Mouse (Mus musculus): ENCODE measurements at regions not wholly inside any gene's neighbourhood (a gene's known extent, or its start where the extent isn't known, plus 50 kb on each side); places are given as distances from the start of the nearest gene placed in this dataset.
A peak's percentile ranks its signal among the peaks of the same experiment; 100 is the strongest.

DNA sequence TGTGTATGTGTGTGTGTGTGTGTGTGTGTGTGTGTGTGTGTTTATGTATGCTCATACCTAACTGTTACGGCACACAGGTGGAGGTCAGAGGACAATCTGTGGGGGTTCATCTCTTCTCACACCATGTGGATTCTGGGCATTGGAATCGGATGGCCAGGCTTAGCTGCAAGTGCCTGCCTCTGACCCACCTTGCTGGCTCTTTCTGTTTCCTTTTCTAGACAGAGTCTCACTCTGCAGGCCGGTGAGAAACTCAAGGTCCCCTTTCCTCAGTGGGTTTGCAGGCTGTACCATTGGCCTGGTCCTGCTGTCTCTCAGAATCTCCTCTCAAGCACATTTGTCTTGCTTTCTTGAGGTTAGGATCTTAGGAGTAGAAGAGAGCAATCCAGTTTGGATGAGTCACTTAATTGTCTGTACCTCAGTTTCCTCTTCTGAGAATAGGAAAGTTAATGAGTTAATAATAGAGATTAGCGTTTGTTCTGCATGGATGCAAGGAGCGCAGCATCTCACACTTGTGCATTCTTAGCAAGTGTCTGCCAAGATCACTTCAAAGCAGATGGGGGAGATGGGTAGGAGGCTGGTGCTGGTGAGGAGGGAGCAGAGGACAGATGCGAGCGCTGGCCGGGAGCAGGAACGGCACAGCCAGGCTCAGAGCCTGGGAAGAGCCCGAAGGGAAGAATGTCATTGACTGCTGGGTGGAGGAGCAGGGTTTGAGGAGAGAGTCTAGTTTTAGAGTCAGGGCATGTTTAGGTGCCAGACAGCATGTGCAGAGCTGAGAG is 155.2 kb downstream of the Chst1 start:
- DNase-seq: no peak

DNA sequence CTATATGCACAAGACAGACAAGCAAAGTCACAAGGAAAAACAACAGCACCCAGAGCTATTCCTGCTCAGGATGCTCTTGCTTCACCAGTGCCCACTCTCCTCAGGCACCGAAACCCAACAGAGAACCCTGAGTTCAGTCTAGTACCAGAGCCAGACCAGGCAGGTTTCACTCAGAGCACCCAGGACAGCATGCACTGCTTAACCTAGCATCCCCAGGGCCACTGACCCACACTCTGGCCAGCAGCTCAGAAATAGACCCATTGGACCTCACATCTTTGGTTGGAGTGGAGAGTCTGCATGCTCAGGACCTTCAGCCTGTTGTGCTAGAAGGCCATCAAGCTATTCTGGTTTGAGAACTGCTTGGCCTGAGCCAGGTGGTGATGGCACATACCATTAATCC is 157.0 kb downstream of the Chst1 start:
- no peak for DNase-seq

DNA sequence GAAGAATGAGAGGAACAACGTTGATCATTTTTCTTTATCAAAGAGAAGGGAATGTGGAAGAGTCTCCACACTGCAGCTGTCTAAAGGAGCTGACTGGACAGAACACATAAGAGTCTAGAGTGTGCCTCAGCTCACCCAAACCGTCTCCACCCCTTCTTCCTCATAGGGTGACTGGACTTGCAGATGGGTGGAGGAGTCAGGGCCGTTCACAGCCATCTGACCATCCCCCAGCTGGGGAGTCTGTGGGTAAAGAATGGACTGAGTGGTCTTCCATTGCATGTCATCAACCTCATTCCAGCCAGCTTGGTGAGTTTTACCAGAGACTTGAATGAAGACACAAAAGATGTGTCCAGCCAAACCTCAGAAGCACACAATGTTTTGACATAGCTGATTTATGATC is 156.1 kb upstream of the Syt13 start:
- no peak for DNase-seq

DNA sequence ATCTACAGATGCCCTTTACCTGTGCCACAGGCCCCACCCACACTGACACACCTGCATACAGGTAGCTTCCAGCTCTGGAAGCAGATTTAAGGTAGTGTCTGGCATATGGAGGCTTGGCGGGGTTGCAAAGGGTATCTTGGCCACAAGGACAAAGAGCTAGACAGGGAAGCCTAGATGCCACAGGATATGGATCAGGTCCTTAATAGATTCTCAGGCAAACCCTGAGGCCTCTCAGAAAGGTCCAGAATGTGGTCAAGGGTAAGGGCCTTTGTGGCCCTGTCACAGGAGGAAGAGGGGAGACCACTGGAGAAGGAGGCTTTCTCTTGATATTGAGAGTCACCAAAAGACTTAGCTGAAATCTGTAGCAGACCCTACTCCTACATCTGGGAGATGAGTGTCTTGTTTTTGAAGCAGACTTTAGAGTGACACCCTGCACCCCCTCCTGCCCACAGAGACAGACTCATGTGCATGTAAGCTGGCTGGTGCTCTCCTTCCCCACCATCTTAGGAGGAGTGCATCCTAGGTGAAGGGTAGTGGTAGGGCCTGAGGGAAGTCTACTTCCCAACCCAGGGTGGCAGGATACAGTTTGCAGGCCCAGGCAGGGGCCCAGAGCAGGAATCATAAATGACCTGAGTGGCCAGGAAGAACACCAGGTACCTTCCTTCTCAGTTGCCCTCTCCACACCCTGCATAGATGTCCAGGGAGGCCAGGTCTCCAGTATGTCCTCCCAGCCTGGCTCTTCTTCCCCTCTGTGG is 150.8 kb upstream of the Syt13 start:
- no peak for DNase-seq

DNA sequence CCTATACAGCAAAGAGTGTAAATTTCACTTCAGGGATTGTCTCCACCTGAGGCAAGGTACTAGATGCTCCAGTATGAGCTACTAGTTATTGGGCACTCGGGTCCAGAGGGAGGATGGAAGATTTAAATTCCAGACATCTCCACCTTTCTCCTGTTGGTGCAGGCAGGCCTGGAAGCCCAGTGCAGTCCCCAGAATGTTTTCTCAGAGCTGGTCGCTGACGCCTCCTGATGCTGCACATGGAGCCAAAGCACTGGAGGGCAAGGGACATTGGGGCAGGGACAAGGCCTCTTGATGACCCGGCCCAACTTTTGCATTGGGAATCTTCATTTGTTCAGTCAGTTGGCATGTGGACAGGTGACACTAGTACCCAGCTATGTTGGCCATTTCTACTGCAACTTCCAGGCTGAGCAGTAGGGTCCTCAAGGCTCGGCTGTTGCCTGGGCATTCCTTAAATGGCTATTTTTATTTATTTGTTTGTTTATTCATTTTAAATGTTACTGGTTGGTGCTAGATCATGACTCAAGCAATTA is 147.4 kb upstream of the Syt13 start:
- no peak for DNase-seq

DNA sequence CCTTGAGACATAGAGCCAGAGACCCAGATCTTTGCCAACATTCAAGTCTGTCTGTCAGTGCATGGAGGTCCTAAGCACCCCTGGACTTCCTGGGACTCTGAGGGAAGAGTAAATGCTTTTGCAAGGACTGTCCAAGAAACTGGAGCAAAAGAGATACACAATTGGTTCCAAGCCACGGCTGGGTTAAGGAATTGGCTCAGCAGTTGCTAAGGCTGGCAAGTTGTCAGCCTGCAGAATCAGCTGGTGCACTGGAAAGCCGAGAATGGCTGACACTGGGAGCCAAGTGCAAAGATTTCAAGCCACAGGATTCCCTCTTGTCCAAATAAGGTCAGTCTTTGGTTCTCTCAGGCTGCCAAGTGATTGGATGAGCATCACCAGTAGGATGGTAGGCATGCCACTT is 146.8 kb upstream of the Syt13 start:
- peak; percentile 52 to 58 for DNase-seq

DNA sequence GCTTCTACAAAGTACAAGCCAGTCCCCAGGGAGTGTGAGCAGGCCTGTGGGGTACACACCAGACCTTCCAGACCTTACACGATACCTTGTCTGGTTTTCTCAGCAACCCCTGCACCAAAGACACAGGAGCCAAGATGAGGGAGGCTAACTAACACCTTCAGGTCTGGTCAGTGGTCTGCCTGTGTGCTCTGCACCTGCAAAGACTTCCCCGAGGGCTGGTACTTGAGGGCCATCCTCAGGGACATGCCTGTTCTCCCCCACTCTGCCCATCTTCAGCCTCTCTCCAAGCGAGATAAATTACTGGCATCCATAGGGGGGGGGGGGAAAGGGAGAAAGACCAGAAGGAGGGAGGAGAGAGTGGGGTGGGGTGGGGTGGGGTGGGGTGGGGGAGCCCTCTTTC is 145.8 kb upstream of the Syt13 start:
- no peak for DNase-seq

DNA sequence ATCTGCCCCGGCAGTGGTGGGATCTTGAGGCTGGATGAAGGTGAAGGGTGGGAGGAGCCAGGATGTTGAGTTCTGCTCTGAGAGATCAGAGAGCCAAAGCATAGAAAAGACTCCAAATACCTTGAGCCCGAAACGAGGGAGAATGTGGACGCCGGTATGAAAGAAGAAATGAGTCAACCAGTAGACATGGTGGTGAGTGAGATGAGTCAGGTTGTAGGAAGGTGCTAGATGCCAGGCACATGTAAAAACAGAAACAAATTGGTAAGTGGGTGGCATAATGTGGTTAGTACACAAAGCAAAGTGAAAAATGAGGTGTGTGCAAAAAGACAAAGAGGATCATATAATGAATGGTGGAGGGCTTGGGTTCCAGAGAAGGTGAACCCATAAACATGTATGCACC is 144.8 kb upstream of the Syt13 start:
- DNase-seq: no peak

DNA sequence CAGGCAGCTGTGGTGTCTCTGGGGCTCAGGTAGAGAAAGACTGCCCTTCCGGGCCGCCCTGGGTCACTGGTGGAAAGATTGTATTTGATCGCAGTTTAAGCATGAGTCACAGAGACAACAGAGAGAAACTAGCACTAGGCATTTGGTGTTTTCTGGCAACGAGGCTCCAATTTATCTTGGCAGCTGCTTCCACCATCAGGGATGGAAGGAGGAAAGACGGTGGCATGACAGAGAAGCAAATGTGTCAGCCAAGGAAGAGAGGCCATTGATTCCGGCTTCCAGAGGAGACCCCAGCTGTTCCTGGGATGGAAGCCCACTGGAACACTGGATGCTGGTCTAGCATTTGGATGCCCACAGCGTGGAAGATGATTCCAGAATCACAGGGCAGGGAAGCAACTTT is 142.3 kb upstream of the Syt13 start:
- peak; percentile 42 to 45 for DNase-seq

DNA sequence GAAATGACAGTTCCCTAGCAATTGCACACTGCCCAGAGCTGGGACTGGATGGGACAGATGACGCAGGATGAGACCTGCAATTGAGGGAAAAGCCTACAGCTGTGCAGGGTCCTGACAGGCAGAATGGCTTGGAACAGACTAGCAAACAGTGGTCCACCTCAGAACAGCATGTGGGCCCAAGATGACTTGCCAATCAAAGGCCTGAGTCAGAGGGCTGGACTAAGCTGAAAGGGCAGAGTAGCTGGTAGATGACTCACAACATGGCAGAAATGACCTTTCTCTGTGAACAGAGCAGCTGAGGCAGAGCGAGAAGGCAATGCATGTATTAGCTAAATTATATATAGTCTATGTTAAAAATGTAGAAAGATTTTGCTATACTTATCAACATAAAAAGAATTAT is 138.4 kb upstream of the Syt13 start:
- no peak for DNase-seq

DNA sequence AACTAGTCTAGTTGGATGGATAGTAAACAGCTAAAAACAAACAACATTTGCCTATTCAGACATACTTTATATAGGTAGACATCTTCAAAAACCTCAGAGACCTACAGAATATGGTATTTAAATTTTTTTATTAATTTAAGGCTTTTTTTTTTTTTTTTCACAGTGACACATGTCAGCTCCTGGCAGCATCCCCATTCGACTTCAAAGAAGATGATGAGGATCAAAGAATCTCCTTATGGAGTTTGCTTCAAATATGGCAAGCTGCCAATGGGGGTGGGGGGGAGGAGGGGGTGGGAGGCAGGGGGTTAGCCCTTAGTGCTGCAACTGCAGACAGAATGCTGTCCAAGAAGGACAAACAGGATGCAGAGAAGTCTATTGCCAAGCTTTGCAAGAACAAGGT is 135.8 kb upstream of the Syt13 start:
- no peak for DNase-seq

DNA sequence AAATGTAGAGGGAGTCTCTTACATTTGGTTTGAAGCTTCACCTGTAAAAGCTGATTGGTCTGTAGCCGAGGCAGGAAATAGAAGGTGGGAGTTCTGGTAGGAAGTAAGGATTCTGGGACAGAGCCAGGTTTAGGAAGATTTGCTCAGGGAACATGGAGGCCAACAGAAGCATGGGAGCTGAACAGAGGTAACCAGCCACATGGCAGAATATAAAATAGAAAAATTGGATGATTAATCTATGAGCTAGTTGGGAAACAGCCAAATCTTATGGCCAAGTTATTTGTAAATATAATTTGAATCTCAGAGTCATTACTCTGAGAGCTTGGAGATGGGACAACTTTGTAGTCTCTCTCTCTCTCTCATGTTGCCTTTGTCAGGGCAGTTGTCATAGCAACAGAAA is 134.9 kb upstream of the Syt13 start:
- no peak for DNase-seq

DNA sequence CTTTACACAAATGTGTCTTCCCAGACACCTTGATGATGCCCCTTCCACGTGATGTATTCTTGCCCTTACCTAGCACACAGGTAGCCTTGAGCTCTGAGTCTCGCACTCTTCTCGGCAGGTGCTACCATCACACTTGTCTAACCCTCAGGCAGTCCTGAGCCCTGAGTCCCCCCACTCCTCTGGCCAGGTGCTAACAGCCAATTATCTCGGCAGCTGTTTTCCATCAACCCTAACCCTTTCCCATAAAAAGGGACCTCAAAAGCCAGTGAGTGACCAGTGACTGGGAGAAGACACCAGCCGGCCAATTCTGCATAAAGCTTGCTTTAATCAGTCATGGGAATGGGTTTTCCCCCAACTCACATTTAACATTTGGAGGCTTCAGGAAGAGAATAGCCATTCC is 133.4 kb upstream of the Syt13 start:
- DNase-seq: no peak

DNA sequence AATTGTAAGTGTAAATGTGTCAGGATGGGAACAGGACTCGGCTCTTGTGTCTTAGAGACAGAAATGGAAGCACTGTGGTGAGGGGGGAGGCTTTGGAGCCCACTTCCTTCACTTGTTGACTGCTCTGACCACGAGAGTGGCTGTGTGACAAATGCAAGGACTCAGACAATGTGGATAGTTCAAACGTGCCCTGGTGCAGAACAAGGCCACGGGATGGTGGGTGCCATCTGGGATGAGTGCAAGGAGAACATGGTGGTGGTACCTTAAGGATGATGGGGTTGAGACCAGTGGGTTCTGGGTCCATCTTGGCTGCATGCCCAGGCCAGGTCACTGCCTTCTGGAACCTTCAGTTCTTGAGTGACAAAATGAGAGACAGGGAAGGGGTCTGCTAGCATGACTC is 132.3 kb upstream of the Syt13 start:
- DNase-seq: no peak

DNA sequence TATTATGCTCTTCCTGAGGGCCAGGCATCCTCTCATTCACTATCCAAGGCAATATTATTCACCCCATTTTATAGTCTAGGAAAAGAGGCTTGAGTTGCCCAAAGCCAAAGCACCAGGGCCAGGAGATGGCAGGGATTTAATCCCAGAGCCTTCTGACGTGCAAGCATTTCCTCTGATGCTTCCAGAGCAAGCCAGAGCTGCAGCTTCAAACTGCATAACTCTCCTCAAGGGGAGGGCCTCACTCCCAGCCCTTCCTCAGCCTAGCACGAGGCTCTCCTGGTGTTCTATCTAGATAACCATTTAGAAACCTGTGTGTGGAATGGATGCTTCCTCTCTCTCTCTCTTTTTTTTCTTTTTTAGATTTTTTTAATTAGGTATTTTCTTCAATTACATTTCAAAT is 130.0 kb upstream of the Syt13 start:
- DNase-seq: no peak

DNA sequence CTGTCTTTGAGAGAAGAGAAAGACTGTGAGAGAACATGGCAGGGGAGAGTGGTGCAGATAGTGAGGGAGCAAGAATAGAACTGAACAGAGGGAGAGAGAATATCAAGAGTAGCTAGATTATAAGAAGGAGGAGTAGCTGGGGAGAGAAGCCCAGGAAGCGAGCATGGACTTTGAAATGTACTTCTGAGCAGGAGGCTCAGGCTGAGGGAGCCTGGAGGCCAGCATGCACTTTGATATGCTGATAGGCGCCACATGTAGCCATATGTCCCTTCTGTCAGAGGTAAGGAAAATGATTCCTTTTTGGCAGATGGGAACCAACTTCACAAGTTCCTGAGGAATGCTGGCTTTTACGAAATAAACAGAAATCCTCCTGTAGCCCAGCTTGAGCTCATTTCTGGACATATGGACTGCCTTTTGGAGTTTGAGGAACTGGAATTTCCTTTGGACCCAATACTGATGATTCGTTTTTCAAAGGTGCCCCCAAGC is 126.9 kb upstream of the Syt13 start:
- no peak for DNase-seq

DNA sequence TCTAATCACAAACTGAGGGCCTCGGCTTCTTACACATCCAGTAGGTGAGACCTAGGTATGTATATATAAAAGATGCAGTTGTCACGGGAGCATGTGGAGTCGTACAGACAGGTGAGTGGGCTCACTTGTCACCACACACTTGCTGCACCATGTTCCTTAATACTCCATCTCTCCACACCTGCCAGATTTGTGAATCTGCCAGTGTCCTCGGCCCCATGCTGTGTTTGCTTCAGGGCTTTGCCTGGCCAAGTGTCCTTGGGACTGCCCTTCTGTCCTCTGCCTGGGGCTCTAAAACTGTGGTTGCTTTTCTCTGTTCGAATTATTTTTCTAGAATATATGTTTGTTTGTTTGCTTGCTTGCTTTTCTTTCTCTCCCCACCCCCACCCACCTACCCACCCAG is 126.0 kb upstream of the Syt13 start:
- DNase-seq: peak; percentile 41 to 42

DNA sequence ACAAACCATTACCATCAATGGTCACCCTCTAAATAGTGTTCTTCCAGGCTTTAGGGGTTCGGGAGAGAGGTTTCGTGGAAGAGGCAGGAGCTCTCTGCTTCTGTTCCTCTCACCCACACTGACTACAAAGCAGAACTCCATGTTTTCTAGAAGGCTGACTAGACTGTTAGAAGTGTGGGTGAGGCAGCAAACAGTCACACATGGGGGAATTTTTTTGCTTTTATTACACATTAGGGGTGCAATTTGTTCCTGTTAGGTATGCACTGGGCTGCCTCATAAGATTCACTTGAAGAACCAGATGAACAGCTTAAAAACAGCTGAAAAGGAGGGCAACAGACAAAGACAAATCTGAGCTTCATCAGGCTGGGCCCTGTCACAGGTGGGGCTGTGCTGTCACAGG is 124.5 kb upstream of the Syt13 start:
- no peak for DNase-seq

DNA sequence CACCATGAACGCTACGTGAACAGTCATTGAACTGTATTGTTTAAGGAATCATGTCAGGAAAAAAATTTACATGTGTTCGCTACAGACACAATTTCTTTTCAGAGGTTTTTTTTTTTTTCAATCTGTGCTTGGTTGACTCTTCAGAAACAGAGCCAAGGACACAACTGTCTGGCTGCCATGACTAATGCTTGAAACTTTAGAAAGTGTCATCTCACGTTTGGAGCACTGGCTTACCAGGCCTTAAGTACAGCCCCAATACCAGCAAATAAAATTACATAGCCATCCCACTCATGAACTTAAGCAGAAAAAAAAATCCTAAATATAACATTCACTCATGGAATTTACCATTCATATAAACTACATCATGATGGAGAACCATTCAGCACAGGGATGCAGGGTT is 115.1 kb upstream of the Syt13 start:
- no peak for DNase-seq

DNA sequence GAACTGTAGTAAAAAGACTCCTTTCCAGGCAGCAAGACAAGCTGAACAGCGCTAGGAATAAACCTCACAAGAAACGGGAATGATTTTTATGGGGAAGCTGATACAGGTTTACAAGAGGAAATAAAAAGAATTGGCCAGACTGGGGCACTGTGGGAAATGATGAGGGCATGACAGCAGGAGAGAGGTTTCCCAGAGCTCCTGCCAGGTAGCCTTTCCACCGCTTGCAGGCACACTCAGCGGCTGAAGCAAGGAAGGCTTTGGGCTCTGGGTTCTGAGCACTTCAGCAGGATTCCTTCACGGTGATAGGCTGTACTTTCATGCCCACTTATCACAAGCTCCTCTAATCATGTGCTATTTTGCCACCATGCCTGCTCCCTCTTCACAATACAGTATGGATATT is 114.2 kb upstream of the Syt13 start:
- DNase-seq: peak; percentile 35 to 42

DNA sequence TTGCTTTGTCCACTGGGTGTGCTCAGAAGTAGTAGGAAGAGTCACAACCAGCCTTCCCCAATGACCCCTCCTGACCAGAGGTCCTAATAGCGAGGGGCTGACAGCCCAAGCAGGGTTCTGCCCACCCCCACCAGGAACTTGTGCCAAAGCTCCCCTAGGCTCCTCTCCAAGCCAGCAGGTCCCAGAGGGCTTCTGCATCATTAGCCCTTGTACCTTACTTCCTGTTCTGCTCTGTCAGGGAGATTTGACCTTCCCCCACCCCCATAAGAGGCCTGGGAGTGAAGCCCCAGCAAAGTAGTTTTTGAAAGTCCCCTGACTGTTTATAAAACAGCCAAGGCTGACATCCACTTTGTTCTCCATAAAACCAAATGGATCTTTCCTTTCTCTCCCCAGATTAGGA is 110.0 kb upstream of the Syt13 start:
- DNase-seq: no peak

DNA sequence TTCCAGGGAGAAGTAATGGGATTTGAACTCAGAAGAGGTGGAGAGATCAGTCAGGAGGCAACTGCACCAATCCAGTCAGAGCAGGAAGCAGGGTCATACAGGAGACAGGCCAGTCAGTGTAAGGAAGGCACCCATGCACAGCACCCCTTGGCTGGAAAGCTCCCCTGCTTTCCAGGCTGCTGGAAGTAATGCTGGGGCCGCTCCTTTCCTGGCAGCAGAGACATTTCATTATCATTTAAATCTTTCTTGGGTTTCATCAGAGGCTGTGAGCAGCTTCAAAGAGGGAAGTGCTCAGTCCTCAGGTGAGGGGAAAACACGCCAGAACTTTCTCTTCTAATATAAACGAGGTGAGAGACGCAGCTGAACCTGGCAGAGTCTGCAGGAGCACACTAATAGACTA is 109.1 kb upstream of the Syt13 start:
- DNase-seq: no peak

DNA sequence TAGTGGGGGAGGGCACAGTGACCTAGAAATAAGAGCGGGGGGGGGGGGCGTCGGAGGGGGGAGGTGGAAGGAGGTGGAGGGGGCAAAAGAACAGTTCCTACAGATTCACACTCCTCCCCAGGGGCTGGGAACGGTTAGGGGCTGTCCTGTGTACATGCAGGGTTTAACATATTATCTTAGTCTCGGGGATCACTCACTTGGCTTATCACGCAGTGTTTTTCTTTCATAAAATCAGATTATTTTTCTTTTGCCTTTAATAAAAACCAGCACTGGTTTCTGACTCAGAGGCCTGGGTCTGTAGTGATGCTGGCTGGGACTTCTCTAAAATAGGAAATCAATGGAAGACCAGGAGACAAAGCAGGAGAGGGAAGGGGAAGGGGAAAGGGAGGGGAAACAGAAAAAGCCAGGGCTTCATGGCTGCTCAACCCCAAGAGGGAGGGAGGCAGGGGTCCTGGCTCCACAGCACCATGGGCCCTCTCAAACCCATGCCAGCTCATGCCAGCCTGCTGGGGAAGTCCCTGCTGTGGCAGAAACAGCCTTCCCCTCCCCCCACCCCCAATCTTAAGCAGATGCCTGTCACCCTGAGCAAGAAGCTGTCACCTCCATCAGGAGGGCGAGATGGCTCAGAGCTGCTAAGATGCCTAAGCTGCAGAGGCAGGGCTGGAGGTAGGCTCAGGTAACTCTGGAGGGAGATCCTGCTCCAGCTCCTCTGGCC is 108.3 kb upstream of the Syt13 start:
- no peak for DNase-seq

DNA sequence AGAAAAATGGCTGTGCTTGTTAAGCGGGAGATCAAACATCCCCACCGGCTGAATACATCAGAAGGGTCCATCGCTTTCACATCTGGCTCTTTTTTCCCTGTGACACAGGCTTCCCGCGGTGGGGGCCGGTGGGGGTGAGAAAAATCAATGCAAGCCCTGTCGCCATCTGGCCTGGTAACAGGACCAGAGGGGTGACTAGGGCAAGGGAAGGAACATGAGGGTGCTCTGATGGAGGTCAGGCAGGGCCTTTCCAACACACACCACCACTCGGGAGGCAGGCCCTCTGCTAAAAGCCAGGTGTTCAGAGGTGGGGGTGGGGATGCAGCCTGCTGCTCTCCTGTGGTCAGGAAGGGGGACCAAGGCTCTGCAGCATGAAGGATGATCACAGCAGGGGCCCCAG is 107.5 kb upstream of the Syt13 start:
- DNase-seq: no peak

Data from cerebellum, postnatal 36 days (tissue).